Mouse (Mus musculus): ENCODE data around the gene Smpd2.

DNA sequence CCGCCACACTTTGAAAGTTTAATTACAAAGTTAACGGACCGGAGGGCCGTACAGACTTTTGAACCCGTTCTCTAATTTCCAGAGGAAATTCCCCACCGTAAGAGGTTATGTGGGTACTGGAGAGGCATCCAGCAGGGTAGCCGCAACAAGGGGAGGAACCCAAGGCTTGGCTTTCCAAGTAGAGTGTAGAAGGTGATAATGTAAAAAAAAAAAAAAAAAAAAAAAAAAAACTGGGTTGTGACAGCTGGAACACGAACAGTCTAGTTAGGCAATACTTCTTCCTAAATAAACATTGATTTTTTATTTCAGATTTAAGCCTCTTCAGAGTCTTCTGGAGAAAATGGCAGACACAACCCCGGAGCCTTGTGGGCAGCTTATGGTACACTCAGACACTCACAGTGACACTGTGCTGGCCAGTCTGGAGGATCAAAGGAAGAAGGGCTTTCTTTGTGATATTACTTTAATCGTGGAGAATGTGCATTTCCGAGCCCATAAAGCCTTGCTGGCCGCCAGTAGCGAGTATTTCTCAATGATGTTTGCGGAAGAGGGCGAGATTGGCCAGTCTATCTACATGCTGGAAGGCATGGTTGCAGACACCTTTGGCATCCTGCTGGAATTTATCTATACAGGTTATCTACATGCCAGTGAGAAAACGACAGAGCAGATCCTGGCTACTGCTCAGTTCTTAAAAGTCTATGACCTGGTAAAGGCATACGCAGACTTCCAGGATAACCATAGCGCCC, 39.2 kb downstream of the Smpd2 start:
- TF ChIP-seq CTCF (IDR thresholded peaks at IDR 0.05; ENCODE audit: low read depth, low read length) (no peak), GATA1 (IDR thresholded peaks at IDR 0.05; ENCODE audit: borderline replicate concordance, low read length) (no peak), GATA2 (IDR thresholded peaks at IDR 0.05; ENCODE audit: borderline replicate concordance, low read depth, low read length) (no peak)
